Mouse (Mus musculus) thymus, adult 2 months (tissue): ENCODE measurements around the gene Park7.

Experiments
- CTCF ChIP-seq: fragments of 200-500 bp; IDR thresholded peaks from 2 replicates; pipeline ENCODE4 v1.5.1; 2012; ENCODE audit warnings: mild to moderate bottlenecking, control low read depth, low read length, moderate library complexity, borderline replicate concordance; ENCODE audit not compliant: control insufficient read depth, poor library complexity, insufficient read depth; ENCODE audit errors: extremely low read depth
- POLR2A ChIP-seq: fragments of 200-500 bp; IDR thresholded peaks from 2 replicates; pipeline ENCODE4 v1.6.1; 2012; ENCODE audit warnings: mild to moderate bottlenecking, low read length, control low read depth, moderate library complexity; ENCODE audit not compliant: control insufficient read depth, poor library complexity, insufficient read depth; ENCODE audit errors: extremely low read depth

GRCm38 (mm10) chr4:150871392-150872138 lies 42.7 kb downstream of the Park7 start:
- no peak for TF ChIP-seq POLR2A
- no peak for TF ChIP-seq CTCF
